Mouse (Mus musculus): ENCODE measurements around the gene Ctsh. TPM values are rescaled to one million over a fixed set of nuclear protein-coding genes. Genes with fewer than 3 reads are reported as not detected.
A peak's percentile ranks its signal among the peaks of the same experiment; 100 is the strongest.

Gene Ctsh
- polyA plus RNA-seq, 1 experiment from 2014 or later, result 6.6 TPM

- DNase-seq (ENCODE audit: low spot score), result no peak
- WGBS, result 91% methylated on average over 7 of the region's 7 CpGs
- H3K9me3 ChIP-seq (ENCODE audit: control insufficient read depth, low read length), result no peaks in the 10 kb centered on the region
- no peak overlapping the region for H3K4me2 ChIP-seq (ENCODE audit: low read depth, low read length, severe bottlenecking)
- no peak for ATAC-seq (replicated peaks; ENCODE audit: low FRiP score)
- no peaks in the 10 kb centered on the region for H3K36me3 ChIP-seq (ENCODE audit: control insufficient read depth, insufficient read depth, low read length)
- H3K27me3 ChIP-seq (ENCODE audit: control insufficient read depth, insufficient read depth, low read length), result no peaks in the 10 kb centered on the region
- no peak overlapping the region for H3K4me3 ChIP-seq (ENCODE audit: low read depth, low read length)
- no peaks in the 10 kb centered on the region for H3K4me1 ChIP-seq (replicated peaks; ENCODE audit: control insufficient read depth, insufficient read depth, low read length)
- no peak overlapping the region for H3K27ac ChIP-seq (ENCODE audit: low read depth, low read length)
- H3K9ac ChIP-seq (ENCODE audit: low read length), result no peak overlapping the region
Measured at GRCm38 (mm10) chr9:90045191-90045590, 8.8 kb upstream of the Ctsh start.

- Histone ChIP-seq H3K27ac (ENCODE audit: low read depth, low read length) (no peak overlapping the region), H3K4me2 (ENCODE audit: low read depth, low read length, severe bottlenecking) (no peak overlapping the region), H3K9me3 (ENCODE audit: control insufficient read depth, low read length) (no peaks in the 10 kb centered on the region), H3K9ac (ENCODE audit: low read length) (no peak overlapping the region), H3K4me3 (ENCODE audit: low read depth, low read length) (no peak overlapping the region), H3K27me3 (ENCODE audit: control insufficient read depth, insufficient read depth, low read length) (no peaks in the 10 kb centered on the region), H3K36me3 (ENCODE audit: control insufficient read depth, insufficient read depth, low read length) (no peaks in the 10 kb centered on the region), H3K4me1 (replicated peaks; ENCODE audit: control insufficient read depth, insufficient read depth, low read length) (no peaks in the 10 kb centered on the region)
- WGBS, result 74% methylated on average over 5 of the region's 5 CpGs
- ATAC-seq (replicated peaks; ENCODE audit: low FRiP score), result no peak
- DNase-seq (ENCODE audit: low spot score), result no peak
Measured at GRCm38 (mm10) chr9:90047937-90048627, 5.9 kb upstream of the Ctsh start.

DNA sequence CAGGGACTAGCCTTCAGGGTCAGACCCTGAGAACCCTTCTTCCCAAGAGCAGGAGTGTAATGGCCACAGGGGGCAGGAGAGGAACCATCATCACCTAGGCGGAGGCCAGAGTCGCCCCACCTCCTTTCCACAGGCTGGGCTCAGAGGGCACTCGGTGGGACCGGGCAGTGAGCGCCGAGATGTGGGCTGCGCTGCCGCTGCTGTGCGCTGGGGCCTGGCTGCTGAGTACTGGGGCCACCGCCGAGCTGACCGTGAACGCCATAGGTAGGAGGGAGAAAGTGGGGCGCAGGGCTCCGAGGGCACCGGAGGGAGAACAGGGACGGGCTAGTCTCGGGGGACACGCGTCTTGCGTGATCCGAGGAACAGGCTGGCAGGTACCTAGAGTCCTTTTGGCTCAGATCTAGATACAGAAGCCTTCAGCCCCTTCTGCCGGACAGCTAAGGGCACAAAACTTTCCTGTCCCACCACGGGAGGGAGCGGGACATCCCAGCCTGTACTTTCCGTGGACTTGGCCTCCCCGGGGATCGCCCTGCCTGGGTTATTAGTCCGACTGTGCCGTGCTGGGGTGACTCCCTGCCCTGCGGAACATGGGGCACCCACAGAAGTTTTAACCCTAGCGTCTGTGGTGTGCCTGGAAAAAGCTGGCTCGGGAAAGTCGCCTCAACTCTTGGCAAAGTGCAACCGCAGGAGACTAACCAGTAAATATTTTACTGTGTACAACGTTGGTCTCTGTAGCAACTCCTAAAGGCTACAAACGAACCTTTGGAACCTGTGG lies 606 bp downstream of the Ctsh start:
- under 1% methylated on average over 37 of the region's 37 CpGs for WGBS
- Histone ChIP-seq H3K4me3 (ENCODE audit: low read depth, low read length) (peak overlapping the region; percentile 37), H3K4me2 (ENCODE audit: low read depth, low read length, severe bottlenecking) (peak overlapping the region; percentile 65), H3K9ac (ENCODE audit: low read length) (peak overlapping the region; percentile 66), H3K36me3 (ENCODE audit: control insufficient read depth, insufficient read depth, low read length) (no peaks in the 10 kb centered on the region), H3K4me1 (replicated peaks; ENCODE audit: control insufficient read depth, insufficient read depth, low read length) (0 out of 2 replicates have a peak, but pooled peaks cover 2% of the 10 kb centered on the region), H3K27me3 (ENCODE audit: control insufficient read depth, insufficient read depth, low read length) (no peaks in the 10 kb centered on the region), H3K9me3 (ENCODE audit: control insufficient read depth, low read length) (no peaks in the 10 kb centered on the region), H3K27ac (ENCODE audit: low read depth, low read length) (no peak overlapping the region)
- DNase-seq (ENCODE audit: low spot score) (peak; percentile 76), ATAC-seq (replicated peaks; ENCODE audit: low FRiP score) (peak; percentile 91)

DNA sequence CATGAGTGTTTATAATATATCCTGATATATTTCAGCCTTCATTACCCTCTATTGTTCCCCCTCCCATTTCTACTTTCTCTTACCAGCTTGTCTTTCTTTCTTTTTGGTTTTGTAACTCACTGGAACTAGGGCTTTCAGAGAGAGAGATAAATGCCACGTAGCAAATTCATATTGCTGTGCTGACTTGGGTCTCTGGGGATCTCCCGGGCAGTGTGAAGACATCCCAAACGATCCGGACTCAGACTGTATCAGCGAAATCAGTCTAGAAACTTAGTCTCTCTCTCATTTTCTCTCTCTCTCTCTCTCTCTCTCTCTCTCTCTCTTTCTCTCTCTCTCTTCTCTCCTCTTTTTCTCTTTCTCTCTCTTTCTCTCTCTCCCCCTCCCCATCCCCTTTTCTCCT lies 1.5 kb downstream of the Ctsh start:
- Histone ChIP-seq H3K9me3 (ENCODE audit: control insufficient read depth, low read length) (no peaks in the 10 kb centered on the region), H3K4me2 (ENCODE audit: low read depth, low read length, severe bottlenecking) (no peak overlapping the region), H3K4me3 (ENCODE audit: low read depth, low read length) (no peak overlapping the region), H3K4me1 (replicated peaks; ENCODE audit: control insufficient read depth, insufficient read depth, low read length) (0 out of 2 replicates have a peak, but pooled peaks cover 2% of the 10 kb centered on the region), H3K9ac (ENCODE audit: low read length) (no peak overlapping the region), H3K36me3 (ENCODE audit: control insufficient read depth, insufficient read depth, low read length) (no peaks in the 10 kb centered on the region), H3K27ac (ENCODE audit: low read depth, low read length) (no peak overlapping the region), H3K27me3 (ENCODE audit: control insufficient read depth, insufficient read depth, low read length) (no peaks in the 10 kb centered on the region)
- no peak for ATAC-seq (replicated peaks; ENCODE audit: low FRiP score)
- no peak for DNase-seq (ENCODE audit: low spot score)
- WGBS, result 65% methylated on average over 5 of the region's 5 CpGs

DNA sequence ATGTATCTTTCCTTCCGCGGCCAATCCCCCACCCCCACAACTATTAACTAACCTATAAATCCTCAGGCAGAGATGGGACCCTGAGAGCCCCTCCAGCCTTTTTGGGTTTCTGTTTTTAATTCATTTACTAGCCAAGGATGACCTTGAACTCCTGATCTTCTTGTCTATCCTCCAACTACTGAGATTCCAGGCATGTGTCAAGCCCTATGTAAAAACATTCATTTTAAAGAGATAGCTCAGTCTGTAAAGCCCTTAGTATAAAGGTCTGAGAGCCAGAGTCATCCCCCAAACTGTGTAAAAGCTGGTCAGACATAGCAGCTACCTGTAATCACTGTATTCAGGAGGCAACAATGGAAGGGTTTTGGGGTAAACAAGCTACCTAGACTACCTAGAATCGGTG lies 2.0 kb downstream of the Ctsh start:
- Histone ChIP-seq H3K27me3 (ENCODE audit: control insufficient read depth, insufficient read depth, low read length) (no peaks in the 10 kb centered on the region), H3K9ac (ENCODE audit: low read length) (no peak overlapping the region), H3K4me3 (ENCODE audit: low read depth, low read length) (no peak overlapping the region), H3K4me2 (ENCODE audit: low read depth, low read length, severe bottlenecking) (no peak overlapping the region), H3K4me1 (replicated peaks; ENCODE audit: control insufficient read depth, insufficient read depth, low read length) (0 out of 2 replicates have a peak, but pooled peaks cover 2% of the 10 kb centered on the region), H3K36me3 (ENCODE audit: control insufficient read depth, insufficient read depth, low read length) (no peaks in the 10 kb centered on the region), H3K9me3 (ENCODE audit: control insufficient read depth, low read length) (no peaks in the 10 kb centered on the region), H3K27ac (ENCODE audit: low read depth, low read length) (no peak overlapping the region)
- ATAC-seq (replicated peaks; ENCODE audit: low FRiP score), result no peak
- no peak for DNase-seq (ENCODE audit: low spot score)
- WGBS, result 83% methylated on average over 3 of the region's 3 CpGs

- Histone ChIP-seq H3K4me3 (ENCODE audit: low read depth, low read length) (no peak overlapping the region), H3K9ac (ENCODE audit: low read length) (no peak overlapping the region), H3K9me3 (ENCODE audit: control insufficient read depth, low read length) (no peaks in the 10 kb centered on the region), H3K4me2 (ENCODE audit: low read depth, low read length, severe bottlenecking) (no peak overlapping the region), H3K36me3 (ENCODE audit: control insufficient read depth, insufficient read depth, low read length) (no peaks in the 10 kb centered on the region), H3K4me1 (replicated peaks; ENCODE audit: control insufficient read depth, insufficient read depth, low read length) (0 out of 2 replicates have a peak, but pooled peaks cover 2% of the 10 kb centered on the region), H3K27me3 (ENCODE audit: control insufficient read depth, insufficient read depth, low read length) (no peaks in the 10 kb centered on the region), H3K27ac (ENCODE audit: low read depth, low read length) (no peak overlapping the region)
- no peak for ATAC-seq (replicated peaks; ENCODE audit: low FRiP score)
- DNase-seq (ENCODE audit: low spot score), result no peak
- WGBS, result 86% methylated on average over 2 of the region's 2 CpGs
Measured at GRCm38 (mm10) chr9:90056716-90057115, 2.8 kb downstream of the Ctsh start.

DNA sequence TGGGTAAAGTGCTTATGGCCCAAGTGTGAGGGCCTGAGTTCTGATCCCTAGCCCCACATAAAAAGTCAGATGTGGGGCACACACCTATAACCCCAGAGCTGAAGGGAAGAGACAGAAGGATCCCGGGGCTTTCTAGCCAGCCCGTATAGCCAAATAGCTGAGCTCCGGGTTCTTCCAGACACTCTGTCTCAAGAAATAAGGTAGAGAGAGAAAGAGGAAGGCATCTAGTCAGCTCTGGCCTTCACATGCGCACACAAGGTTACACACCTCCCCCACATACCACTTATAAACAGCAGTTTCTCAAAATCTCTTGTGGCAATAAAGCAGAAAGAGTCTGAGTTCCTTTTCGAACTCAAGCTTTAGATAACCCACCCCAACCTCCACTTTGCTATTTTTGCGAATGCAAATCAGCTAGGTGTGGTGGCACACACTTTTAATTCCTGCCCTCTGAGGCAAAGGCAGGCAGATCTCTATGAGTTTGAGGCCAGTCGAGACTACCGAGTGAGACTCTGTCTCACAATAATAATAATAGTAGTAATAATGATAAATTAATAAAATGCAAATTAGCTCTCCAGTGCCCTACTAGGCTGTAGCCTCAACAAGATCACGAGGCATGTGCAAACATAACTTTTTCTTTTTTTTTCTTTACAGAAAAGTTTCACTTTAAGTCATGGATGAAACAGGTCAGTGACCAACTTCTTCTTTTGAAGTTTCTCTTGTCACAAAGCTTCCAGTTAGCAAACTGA lies 6.0 kb downstream of the Ctsh start:
- H3K27ac ChIP-seq (ENCODE audit: low read depth, low read length), result no peak overlapping the region
- ATAC-seq (replicated peaks; ENCODE audit: low FRiP score) (no peak), DNase-seq (ENCODE audit: low spot score) (no peak)
- 88% methylated on average over 9 of the region's 9 CpGs for WGBS
- no peak overlapping the region for H3K4me3 ChIP-seq (ENCODE audit: low read depth, low read length)
- no peak overlapping the region for H3K4me2 ChIP-seq (ENCODE audit: low read depth, low read length, severe bottlenecking)
- H3K9me3 ChIP-seq (ENCODE audit: control insufficient read depth, low read length), result no peaks in the 10 kb centered on the region
- H3K27me3 ChIP-seq (ENCODE audit: control insufficient read depth, insufficient read depth, low read length), result no peaks in the 10 kb centered on the region
- H3K4me1 ChIP-seq (replicated peaks; ENCODE audit: control insufficient read depth, insufficient read depth, low read length), result no peaks in the 10 kb centered on the region
- H3K9ac ChIP-seq (ENCODE audit: low read length), result no peak overlapping the region
- H3K36me3 ChIP-seq (ENCODE audit: control insufficient read depth, insufficient read depth, low read length), result no peaks in the 10 kb centered on the region

- DNase-seq (ENCODE audit: low spot score) (no peak), ATAC-seq (replicated peaks; ENCODE audit: low FRiP score) (no peak)
- Histone ChIP-seq H3K4me2 (ENCODE audit: low read depth, low read length, severe bottlenecking) (no peak overlapping the region), H3K4me1 (replicated peaks; ENCODE audit: control insufficient read depth, insufficient read depth, low read length) (no peaks in the 10 kb centered on the region), H3K27me3 (ENCODE audit: control insufficient read depth, insufficient read depth, low read length) (no peaks in the 10 kb centered on the region), H3K27ac (ENCODE audit: low read depth, low read length) (no peak overlapping the region), H3K9ac (ENCODE audit: low read length) (no peak overlapping the region), H3K9me3 (ENCODE audit: control insufficient read depth, low read length) (no peaks in the 10 kb centered on the region), H3K36me3 (ENCODE audit: control insufficient read depth, insufficient read depth, low read length) (no peaks in the 10 kb centered on the region), H3K4me3 (ENCODE audit: low read depth, low read length) (no peak overlapping the region)
- WGBS, result 78% methylated on average over 2 of the region's 2 CpGs
Measured at GRCm38 (mm10) chr9:90060574-90060875, 6.6 kb downstream of the Ctsh start.
